Mouse (Mus musculus): ENCODE data around the gene Rapgef2.
A peak's percentile ranks its signal among the peaks of the same experiment; 100 is the strongest.

Gene Rapgef2

GRCm38 (mm10) chr3:79203821-79204220, 82.5 kb downstream of the Rapgef2 start:
- no peak for DNase-seq (ENCODE audit: extremely low spot score, low spot score)

DNA sequence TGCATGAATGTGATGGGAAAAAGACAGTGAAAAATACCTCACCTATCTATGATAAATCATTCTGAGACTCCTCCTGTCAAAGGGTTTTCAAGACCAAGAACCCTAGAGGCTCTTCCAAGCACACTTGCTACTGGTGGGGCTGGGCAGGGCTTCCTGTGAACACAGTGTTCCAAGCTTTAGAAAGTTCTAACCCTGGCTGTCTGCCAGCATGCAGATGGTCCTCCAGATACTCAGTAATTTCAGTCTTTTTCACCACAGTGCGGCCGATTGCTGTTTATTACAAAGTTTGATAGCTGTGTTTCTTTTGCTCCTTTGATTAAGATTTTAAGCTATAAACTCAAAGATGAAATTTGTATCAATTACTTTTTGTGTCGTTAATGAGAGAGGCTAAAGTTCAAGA, 83.1 kb downstream of the Rapgef2 start:
- DNase-seq (ENCODE audit: extremely low spot score, low spot score) = no peak

DNA sequence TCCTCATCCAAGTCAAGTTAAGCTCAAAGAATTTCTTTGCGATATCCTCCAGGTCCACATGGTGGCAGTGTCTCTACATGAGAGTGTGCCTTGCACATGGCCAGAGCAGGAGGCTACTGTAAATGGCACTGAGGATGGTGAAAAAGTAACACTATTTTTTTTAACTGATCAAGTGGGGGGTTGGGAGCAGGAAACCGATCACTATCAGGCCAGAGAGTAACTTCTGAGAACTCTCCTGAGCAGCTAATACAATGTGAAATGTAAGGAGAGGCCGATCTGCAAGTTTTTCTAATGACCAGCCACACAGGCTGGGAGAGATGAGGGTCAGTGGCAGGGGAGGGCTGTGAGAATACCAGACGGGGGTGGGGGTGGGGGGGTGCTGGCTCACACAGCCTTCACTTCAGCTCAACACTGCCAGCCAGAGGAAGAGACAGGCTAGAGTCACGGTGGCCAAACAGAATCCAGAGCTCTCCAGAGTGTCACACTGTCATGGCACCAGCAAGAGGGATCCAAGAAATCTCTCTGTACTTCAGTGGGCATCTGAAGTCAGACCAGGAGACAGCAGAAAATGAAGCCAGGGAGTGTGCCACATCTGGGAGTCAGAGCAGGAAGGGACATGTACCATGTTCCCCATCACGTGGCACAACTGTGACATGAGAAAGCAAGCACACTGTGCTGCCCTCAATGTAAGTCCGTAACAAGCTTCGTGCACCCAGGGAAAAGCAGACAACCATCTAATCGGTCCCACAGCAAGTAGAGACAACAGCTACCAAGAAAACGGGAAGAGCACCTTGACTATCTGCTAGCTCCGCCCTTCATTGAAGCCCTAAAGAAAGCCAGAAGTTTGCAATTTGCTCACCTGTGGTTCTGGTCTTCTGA, 83.8 kb downstream of the Rapgef2 start:
- DNase-seq (ENCODE audit: extremely low spot score, low spot score) = peak; percentile 62

- no peak for DNase-seq (ENCODE audit: extremely low spot score, low spot score)
Measured at GRCm38 (mm10) chr3:79196708-79197437, 89.4 kb downstream of the Rapgef2 start.

DNA sequence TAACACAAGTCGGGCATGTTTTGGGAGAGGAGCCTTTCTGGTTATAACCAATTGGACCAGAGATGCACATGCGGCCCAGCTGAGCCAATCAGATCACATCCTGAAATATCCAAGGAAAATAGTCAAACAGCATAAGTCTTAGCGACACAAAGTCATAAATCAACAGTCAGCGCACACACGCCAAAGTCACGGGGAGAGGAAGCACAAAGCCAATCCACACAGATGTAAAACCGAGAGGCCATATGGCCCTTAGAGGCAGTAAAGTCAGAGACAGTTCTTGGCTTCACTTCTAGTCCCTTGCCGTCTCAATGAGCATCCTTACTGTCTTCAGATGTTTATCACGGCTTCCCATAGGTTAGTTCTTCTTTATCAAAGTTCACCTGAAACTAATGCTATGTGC, 91.0 kb downstream of the Rapgef2 start:
- DNase-seq (ENCODE audit: extremely low spot score, low spot score) = no peak

DNA sequence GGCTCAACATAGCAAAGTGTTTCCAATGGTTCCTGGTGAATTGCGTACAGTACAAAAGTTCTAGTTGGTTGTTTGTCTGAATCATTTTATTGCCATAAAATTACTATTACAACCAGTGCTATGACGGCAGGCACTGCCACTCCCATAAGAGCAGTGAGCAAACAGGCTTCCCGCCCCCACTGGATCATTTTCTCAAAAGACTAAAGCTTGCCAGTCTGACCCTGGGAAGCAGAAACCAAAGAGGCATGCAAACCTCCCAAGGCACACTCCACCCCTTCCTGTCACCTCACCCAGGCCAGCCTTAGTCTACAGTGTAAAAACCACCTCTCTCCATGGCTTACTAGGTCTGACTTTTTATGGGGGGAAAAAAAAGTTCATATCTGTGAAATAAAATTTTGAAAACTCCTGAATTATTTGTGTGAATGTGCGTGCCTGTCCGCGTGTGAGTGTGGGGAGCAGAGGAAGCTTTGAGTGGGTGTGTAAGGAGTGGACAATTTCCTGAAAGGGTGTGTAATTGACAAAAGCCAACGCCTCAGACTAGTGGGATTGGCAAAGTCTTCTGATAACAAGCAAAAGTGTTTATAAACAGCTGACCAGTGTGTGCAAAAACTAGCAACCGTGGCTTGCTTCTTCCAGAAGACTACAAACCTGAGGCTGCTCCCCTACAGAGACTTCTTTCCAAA, 92.1 kb downstream of the Rapgef2 start:
- no peak for DNase-seq (ENCODE audit: extremely low spot score, low spot score)

DNA sequence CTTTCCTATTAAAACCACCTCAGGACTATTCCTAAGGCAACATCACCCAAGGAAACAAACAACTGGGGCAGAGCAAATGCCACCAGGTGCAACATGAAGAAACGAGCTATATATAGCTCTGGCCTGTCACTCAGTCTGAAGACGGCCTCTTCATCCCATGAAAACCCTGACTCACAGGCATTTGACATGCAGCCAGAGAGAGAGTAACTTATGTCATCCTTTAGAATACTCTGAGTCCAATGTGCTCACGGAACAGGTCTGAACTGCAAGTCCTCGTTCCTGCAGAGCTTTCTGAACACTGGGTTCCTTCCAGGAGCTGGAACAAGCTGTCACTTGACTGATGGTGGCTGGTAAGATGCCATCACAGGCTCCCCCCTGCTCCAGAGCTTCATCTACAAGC, 93.3 kb downstream of the Rapgef2 start:
- no peak for DNase-seq (ENCODE audit: extremely low spot score, low spot score)

GRCm38 (mm10) chr3:79191981-79192380, 94.3 kb downstream of the Rapgef2 start:
- no peak for DNase-seq (ENCODE audit: extremely low spot score, low spot score)

DNA sequence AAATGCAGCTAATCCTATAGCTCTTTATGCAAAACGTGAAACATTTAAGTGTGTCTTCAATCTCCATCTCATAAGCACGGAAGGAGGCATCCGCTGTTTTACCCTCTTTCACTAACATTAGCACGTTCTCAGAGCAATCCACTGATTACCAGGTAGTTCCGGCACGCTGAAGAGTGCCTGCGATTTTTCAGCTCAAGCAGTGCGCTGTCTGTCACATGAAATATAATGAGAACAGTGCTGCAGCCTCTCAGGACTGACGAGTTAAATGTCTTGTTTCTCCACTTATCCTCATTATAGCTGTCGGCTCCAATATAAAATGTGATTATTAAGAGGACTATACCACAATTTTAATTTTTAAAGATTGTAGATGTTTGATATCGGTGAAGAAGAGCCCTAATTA, 94.8 kb downstream of the Rapgef2 start:
- no peak for DNase-seq (ENCODE audit: extremely low spot score, low spot score)

DNA sequence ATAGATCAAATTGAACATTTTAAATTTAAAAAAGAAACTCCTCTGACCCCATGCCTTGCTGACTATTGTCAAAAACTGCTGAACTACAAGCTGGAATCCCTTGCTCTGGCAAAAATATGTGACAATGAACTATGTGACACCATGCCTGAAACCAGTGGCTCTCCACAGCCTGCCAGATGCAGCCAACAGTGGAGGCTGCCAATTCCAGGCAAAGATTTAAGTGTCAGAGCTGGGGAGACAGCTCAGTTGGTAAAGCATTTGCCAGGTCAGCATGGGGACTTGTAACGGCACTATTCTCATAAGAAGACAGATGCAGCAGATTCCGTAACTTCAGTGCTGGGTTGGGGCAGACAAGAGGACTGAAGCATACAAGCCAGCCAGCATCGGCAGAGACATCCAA, 95.9 kb downstream of the Rapgef2 start:
- no peak for DNase-seq (ENCODE audit: extremely low spot score, low spot score)

DNA sequence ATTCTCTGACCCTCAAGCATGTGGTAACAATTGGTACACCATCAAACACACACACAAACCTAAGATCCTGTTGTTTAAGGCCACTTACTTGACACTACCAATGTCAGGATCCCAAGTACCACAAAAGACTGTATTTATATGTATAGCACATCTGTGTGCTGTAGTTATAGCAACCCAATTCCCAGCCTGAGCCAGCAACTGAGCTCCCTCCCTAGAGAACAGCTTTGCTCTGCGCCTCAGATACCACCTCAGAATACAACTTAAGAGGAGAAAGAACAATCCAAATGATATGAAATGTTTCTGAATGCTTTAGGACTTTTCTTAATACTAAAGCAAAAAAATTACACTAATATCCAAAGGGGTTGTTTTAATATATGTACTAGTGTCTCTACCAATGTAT, 98.4 kb downstream of the Rapgef2 start:
- no peak for DNase-seq (ENCODE audit: extremely low spot score, low spot score)

DNA sequence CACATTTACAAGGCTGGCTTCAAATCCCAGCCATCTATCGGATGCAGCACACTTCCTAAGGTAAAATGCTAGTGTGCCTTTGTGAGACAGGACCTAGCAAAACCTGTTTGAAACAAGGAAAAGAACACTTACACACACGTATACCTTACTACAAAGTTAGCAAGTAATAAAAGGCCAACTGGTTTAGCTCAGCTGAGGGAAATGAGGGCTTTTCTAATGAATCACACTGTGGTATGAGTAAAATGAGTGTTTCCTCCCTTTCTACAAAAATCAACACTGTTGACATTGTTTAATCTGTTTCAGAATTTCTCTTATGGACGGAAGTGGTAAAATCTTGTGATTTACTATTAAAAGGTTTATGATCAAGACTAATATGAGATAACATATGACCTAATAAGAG, 104.0 kb downstream of the Rapgef2 start:
- no peak for DNase-seq (ENCODE audit: extremely low spot score, low spot score)

GRCm38 (mm10) chr3:79181248-79181991, 104.9 kb downstream of the Rapgef2 start:
- no peak for DNase-seq (ENCODE audit: extremely low spot score, low spot score)

DNA sequence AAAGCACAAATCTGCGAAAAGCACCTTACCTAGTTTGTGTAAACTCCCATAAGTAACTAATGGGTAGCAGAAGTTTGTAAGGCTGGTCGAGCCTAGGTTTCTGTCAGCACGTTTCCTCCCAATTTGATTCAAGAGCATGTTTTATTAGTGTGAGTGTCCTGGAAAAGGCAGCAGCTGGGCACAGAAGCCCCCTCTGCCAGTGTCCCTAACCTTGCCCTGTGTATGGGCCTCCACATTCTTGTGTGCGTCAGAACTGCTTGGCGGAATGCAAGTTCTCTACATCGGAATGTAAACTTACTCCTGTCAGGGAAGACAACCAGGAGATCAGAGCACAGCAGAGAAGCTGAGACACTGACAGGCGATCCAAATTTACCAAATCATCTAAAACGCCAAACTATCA, 106.2 kb downstream of the Rapgef2 start:
- no peak for DNase-seq (ENCODE audit: extremely low spot score, low spot score)

DNA sequence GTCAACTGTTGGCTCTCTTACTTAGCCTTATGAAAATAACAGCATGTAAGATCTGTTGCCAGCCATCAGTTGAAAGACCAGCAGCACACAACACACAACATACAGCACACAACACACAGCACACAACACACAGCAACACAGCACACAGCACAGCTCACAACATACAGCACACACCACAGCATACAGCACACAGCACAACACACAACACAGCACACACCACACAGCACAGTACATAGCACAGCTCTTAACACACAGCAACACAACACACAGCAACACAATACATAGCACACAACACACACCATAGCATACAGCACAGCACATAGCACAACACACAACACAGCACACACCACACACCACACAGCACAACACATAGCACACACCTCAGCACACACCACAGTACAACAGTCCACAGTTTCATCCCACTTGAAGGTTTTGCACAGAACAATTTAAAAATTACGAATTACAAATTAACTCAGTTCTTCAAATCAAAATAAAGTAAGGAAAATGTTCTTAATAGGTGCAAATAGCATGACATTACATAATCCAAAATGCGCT, 106.7 kb downstream of the Rapgef2 start:
- no peak for DNase-seq (ENCODE audit: extremely low spot score, low spot score)

DNA sequence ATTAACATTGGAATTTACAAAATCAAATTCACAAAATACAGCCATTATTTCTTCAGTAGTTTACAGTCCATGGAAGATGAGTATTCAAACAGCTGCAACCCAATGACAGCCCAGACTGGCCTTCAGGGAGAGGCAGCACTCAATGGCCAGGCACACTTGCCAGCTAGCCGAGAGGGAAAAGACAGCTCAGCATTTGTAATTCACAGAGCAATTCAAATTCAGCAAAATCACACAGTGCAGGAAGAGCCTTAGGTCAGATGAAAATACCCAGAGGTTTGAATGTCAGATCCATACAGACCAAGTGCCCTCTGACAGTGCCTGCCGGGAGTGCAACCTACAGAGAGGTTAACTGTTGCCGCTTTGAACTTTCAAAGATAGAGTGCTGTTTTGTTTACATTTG, 107.6 kb downstream of the Rapgef2 start:
- DNase-seq (ENCODE audit: extremely low spot score, low spot score) = no peak

DNA sequence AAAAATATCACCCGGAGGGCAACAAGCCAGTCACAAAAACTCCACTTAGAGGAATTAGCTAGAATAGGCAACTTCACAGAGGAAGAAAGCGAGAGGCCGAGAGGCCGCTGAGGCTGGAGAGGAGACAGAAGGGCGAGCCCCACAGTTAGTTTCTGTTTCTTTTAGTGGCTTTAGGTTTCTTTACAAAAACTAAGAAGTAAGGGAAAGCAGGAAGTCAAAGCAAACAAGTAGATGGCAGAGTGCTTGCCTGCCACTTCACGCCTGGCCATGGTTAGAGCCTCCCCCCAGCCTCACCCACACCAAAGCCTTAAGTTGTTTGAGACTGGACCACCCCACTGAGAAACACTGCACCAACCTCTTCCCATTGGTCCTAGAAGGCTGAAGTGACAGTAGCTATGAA, 108.2 kb downstream of the Rapgef2 start:
- no peak for DNase-seq (ENCODE audit: extremely low spot score, low spot score)

DNA sequence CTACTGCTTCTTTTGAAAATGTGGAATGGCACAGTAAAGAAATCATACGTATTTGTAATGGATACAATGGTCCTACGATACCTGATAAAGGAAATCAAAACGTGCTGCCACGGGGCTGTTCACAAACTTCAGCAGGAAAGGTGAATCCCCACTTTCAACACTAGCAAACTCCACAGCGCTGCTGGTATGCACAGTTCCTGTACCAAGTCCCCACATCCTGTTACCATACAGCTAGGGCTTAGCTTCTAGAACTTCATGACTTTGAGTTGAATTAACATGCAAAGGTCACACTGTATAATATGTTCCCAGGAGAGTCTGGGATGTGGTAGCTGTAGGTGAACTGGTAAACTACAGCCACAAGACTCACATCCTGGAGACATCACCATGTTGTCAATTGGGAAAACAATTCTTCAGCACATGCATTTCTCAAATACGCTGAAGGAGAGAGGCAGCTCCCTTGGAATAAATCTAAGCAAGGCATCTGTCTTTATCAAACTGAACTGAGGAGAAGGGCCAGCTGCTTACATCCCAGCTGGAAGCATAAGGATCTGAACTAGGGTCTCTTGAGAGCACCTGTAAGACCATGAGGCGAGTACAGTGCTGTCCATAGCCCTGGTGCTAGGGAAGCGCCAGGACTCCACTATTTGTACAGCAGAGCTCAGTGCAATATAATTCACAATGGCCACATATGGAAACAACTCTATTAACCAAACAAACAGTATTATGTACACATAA, 109.0 kb downstream of the Rapgef2 start:
- DNase-seq (ENCODE audit: extremely low spot score, low spot score) = no peak

- DNase-seq (ENCODE audit: extremely low spot score, low spot score) = no peak
Measured at GRCm38 (mm10) chr3:79174168-79174567, 112.1 kb downstream of the Rapgef2 start.

DNA sequence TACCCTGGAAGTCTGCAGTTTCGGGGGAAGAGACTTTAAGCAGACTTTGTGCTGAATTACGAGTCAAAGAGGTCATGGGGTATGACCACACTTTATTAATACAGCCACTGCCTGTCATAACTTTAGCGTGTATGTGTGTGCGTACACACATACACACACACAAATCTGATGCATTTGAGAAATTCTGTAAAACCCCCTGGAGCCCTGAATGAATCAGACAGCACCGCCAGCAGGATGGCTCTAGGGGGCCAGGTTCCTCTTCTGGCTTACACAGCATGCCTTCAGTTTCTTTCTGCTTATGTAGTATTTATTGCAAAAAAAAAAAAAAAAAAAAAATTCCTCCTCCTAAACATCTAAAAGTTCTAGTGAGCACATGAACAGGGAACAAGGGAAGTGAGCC, 113.0 kb downstream of the Rapgef2 start:
- no peak for DNase-seq (ENCODE audit: extremely low spot score, low spot score)
